Mouse (Mus musculus): ENCODE measurements around the gene Olfr94.

DNA sequence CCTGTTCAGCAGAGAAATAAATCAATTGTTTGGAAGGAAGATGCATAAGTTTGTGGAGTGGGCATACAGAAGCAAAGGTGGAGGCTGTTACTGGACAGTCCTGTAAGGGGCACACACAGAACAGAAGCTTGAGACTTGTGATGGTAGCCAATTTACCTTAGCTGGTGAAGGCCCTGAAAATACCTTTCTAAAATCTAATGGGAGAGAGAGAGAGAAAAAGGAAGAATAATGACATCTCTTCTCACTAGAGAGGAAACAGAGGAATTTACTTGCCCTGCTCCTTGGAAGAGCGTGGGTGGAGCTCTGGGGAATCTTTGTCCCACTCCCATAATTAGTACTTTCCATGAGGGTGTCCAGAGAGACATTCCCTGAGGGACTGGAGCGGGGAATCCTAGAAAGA, at the start of gene Olfr94:
- TF ChIP-seq POLR2A (IDR thresholded peaks at IDR 0.05; ENCODE audit: extremely low read depth, insufficient read depth, low read length) (no peak), CTCF (IDR thresholded peaks at IDR 0.05; ENCODE audit: extremely low read depth, insufficient read depth, low read length) (no peak)
